Mouse (Mus musculus): ENCODE measurements at regions not wholly inside any gene's neighbourhood (a gene's known extent, or its start where the extent isn't known, plus 50 kb on each side); places are given as distances from the start of the nearest gene placed in this dataset.

DNA sequence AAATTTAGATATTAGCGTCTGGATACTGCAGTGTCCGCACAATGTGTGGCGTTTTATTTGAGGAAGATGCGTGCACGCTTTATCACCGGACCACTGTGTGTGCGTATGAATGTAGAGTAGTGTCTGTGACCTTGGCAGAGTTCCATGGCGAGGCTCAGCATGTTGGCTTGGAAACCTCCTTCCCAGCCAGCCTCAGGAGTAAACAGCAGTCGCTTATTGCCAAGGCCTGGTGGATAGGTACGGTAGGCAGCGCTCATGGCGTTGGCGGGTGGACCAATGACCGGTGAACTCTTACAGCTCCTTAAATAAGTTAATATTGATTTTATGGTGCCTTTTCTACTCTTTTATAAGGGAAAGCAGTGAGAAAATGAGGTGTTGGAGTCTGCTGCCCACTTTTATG lies 172.9 kb upstream of the Fermt1 start:
- TF ChIP-seq CTCF (IDR thresholded peaks at IDR 0.05; ENCODE audit: control insufficient read depth, insufficient read depth, insufficient replicate concordance, low read depth, low read length) = no peak
- TF ChIP-seq POLR2A (IDR thresholded peaks at IDR 0.05; ENCODE audit: control insufficient read depth, low read depth, low read length) = no peak

All from testis, adult 2 months (tissue).